Mouse (Mus musculus): ENCODE measurements at regions not wholly inside any gene's neighbourhood (a gene's known extent, or its start where the extent isn't known, plus 50 kb on each side); places are given as distances from the start of the nearest gene placed in this dataset.
A peak's percentile ranks its signal among the peaks of the same experiment; 100 is the strongest.

DNA sequence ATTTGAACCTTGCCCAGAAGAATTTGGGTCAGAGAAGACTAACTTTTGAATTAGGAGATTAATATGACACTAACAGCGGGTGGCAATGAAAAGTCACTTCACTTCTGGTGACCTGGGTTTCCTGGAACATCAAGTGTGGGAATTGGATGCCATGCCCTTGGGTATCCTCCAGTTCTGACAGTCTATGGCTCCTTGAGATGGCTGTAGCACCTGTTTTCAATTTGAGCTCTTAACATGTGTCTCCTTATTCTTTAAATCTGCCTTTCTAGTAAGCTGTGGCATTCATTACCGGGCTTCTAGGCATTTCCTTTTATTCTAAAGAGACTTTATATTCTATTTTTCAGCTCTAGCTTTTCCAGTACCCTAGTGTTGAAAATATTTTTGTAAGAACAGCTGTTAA is 164.9 kb upstream of the Gypa start:
- WGBS: 76% methylated on average over 2 of the region's 2 CpGs
- no peak overlapping the region for H3K4me3 ChIP-seq (ENCODE audit: low read depth, low read length)

DNA sequence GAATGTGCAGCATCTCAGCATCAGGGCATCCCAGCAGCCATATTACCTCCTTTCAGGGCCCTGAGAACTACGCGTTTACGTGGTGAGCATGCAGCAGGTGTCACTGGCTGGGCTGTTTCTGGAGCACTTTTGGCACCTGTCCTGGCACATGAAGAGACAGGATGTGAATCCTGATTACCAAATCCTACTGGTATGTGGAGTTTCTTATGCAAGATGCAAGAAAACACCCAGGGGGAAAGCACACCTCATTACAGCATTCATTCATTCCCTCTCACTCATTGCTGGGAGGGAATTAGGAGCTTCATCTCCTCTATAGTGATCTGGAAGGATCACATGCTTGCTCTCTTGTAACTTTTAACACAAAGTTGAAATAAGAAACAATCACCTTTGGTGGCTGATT is 167.7 kb upstream of the Gypa start:
- no peak overlapping the region for H3K4me3 ChIP-seq (ENCODE audit: low read depth, low read length)
- WGBS: 91% methylated on average over 3 of the region's 3 CpGs

More for the DNA sequence above, 164.9 kb upstream of the Gypa start:
- Histone ChIP-seq H3K27me3 (ENCODE audit: control insufficient read depth, insufficient read depth, low read length) (no peaks in the 10 kb centered on the region), H3K27ac (ENCODE audit: low read depth, low read length) (no peak overlapping the region), H3K9me3 (ENCODE audit: control insufficient read depth, low read length) (no peaks in the 10 kb centered on the region), H3K4me2 (ENCODE audit: low read depth, low read length, severe bottlenecking) (no peak overlapping the region), H3K36me3 (ENCODE audit: control insufficient read depth, insufficient read depth, low read length) (no peaks in the 10 kb centered on the region), H3K4me1 (replicated peaks; ENCODE audit: control insufficient read depth, insufficient read depth, low read length) (0 out of 2 replicates have a peak, but pooled peaks cover 2% of the 10 kb centered on the region), H3K9ac (ENCODE audit: low read length) (no peak overlapping the region)
- DNase-seq (ENCODE audit: low spot score) (no peak), ATAC-seq (replicated peaks; ENCODE audit: low FRiP score) (no peak)

DNA sequence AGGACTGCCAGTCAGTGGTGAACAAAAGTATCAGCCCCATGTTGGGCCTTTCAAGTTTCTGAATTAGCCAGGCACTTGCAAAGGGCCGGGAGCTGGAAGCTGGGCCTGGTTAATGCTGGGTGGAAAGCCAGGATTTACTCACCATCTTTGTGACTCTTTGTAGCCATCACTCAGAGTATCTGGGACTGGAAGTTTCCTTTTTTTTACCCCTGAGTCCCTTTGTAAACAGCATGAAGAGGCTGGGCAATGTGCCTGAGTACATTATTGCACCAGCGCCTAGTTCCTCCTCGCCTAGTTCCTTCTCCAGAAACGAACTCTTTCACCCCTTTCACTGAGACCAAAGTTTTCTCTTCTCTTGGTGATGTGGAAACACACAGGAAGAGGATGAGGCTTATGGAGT is 168.4 kb upstream of the Gypa start:
- Histone ChIP-seq H3K9me3 (ENCODE audit: control insufficient read depth, low read length) (no peaks in the 10 kb centered on the region), H3K4me3 (ENCODE audit: low read depth, low read length) (no peak overlapping the region), H3K4me2 (ENCODE audit: low read depth, low read length, severe bottlenecking) (no peak overlapping the region), H3K4me1 (replicated peaks; ENCODE audit: control insufficient read depth, insufficient read depth, low read length) (0 out of 2 replicates have a peak, but pooled peaks cover 2% of the 10 kb centered on the region), H3K9ac (ENCODE audit: low read length) (no peak overlapping the region), H3K36me3 (ENCODE audit: control insufficient read depth, insufficient read depth, low read length) (no peaks in the 10 kb centered on the region), H3K27me3 (ENCODE audit: control insufficient read depth, insufficient read depth, low read length) (no peaks in the 10 kb centered on the region), H3K27ac (ENCODE audit: low read depth, low read length) (no peak overlapping the region)
- DNase-seq (ENCODE audit: low spot score): no peak
- ATAC-seq (replicated peaks; ENCODE audit: low FRiP score): no peak
- WGBS: 67% methylated on average over 4 of the region's 4 CpGs

More for the DNA sequence above, 167.7 kb upstream of the Gypa start:
- ATAC-seq (replicated peaks; ENCODE audit: low FRiP score): no peak
- Histone ChIP-seq H3K4me1 (replicated peaks; ENCODE audit: control insufficient read depth, insufficient read depth, low read length) (0 out of 2 replicates have a peak, but pooled peaks cover 2% of the 10 kb centered on the region), H3K27me3 (ENCODE audit: control insufficient read depth, insufficient read depth, low read length) (no peaks in the 10 kb centered on the region), H3K9ac (ENCODE audit: low read length) (no peak overlapping the region), H3K27ac (ENCODE audit: low read depth, low read length) (no peak overlapping the region), H3K4me2 (ENCODE audit: low read depth, low read length, severe bottlenecking) (no peak overlapping the region), H3K36me3 (ENCODE audit: control insufficient read depth, insufficient read depth, low read length) (no peaks in the 10 kb centered on the region), H3K9me3 (ENCODE audit: control insufficient read depth, low read length) (no peaks in the 10 kb centered on the region)
- no peak for DNase-seq (ENCODE audit: low spot score)

DNA sequence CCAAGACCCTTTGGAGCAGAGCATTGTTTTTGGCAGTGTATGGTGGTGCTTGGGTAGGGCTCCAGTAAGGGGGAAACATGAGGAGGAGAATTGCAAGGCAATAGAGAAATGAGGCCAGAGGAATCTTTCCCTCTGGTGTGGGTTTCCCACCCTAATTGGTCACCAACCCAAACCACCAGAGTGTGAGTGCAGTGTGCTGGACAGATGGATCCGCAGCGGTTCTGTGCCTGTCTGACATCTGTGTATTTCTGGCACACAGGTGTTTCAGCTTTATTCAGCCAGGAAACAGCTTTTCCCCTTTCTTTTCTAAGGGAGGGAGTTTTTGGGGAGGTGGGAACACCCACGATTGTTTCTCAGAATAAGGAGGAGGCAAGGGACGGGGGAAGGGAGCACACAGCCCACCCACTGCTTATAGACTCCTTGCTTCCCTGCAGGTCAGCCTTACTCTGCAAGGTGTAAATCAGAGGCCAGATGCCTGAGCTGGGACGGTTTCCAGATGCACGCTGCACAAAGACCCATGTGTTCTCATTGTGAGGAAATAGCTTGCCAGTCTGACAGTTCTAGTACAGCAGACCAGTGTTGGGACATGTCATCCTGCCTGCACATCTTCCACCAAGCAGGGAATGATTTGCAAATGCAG is 175.2 kb upstream of the Gypa start:
- 48% methylated on average over 6 of the region's 6 CpGs for WGBS
- Histone ChIP-seq H3K4me3 (ENCODE audit: low read depth, low read length) (no peak overlapping the region), H3K36me3 (ENCODE audit: control insufficient read depth, insufficient read depth, low read length) (no peaks in the 10 kb centered on the region), H3K4me1 (replicated peaks; ENCODE audit: control insufficient read depth, insufficient read depth, low read length) (no peaks in the 10 kb centered on the region; the same call in 1 of the 2 replicates), H3K27me3 (ENCODE audit: control insufficient read depth, insufficient read depth, low read length) (0 out of 2 replicates have a peak, but pooled peaks cover under 1% of the 10 kb centered on the region), H3K4me2 (ENCODE audit: low read depth, low read length, severe bottlenecking) (no peak overlapping the region), H3K9ac (ENCODE audit: low read length) (no peak overlapping the region), H3K27ac (ENCODE audit: low read depth, low read length) (no peak overlapping the region), H3K9me3 (ENCODE audit: control insufficient read depth, low read length) (no peaks in the 10 kb centered on the region)
- DNase-seq (ENCODE audit: low spot score) (no peak), ATAC-seq (replicated peaks; ENCODE audit: low FRiP score) (no peak)

DNA sequence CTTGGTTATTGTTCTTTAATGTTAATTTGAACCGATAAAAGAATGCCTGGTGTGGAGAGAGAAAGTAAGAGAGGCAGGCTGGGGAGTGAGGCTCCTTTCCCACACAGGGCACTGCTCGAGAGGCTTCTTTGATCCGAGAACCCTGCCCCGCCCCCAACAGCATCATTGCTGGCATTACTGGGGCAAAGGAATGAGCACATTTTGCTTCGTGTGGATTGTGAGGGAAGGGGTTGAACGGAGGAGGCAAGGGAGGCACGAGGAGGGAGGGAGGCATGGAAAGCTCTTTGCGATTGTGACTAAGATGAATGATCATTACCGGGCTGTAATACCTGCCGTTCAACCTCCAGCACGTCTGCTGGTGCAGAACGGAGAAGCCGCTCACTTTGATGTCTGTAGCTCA is 178.2 kb upstream of the Gypa start:
- H3K9ac ChIP-seq (ENCODE audit: low read length): no peak overlapping the region
- 4% methylated on average over 13 of the region's 13 CpGs for WGBS

DNA sequence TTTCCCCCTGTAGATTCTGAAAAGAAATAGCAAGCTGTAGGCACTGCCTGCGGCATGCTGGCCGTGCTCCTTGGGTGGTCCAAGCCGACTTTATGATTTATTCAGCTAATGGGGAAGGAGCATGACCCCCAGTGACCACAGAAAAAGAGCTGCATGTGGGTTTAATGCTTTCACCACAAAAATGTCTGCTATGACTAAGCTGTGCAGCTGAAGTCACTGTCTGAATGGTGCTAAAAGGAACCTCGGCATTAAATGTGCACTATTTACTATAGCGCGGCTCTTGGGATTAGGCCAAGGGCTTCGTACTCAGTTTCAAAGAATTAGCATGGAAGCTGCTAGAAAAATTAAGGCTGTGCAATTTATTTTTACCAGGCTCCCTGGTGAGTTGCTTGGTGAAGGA is 178.8 kb upstream of the Gypa start:
- Histone ChIP-seq H3K4me2 (ENCODE audit: low read depth, low read length, severe bottlenecking) (peak overlapping the region; percentile 35), H3K9ac (ENCODE audit: low read length) (no peak overlapping the region)
- peak; percentile 78 for ATAC-seq (replicated peaks; ENCODE audit: low FRiP score)

More for the DNA sequence above, 178.2 kb upstream of the Gypa start:
- Histone ChIP-seq H3K27ac (ENCODE audit: low read depth, low read length) (no peak overlapping the region), H3K4me1 (replicated peaks; ENCODE audit: control insufficient read depth, insufficient read depth, low read length) (no peaks in the 10 kb centered on the region; the same call in 1 of the 2 replicates), H3K9me3 (ENCODE audit: control insufficient read depth, low read length) (no peaks in the 10 kb centered on the region), H3K4me3 (ENCODE audit: low read depth, low read length) (peak overlapping the region; percentile 2; the same call in 1 of the 2 replicates), H3K27me3 (ENCODE audit: control insufficient read depth, insufficient read depth, low read length) (0 out of 2 replicates have a peak, but pooled peaks cover 2% of the 10 kb centered on the region), H3K4me2 (ENCODE audit: low read depth, low read length, severe bottlenecking) (peak overlapping the region; percentile 35), H3K36me3 (ENCODE audit: control insufficient read depth, insufficient read depth, low read length) (no peaks in the 10 kb centered on the region)
- peak; percentile 78 for DNase-seq (ENCODE audit: low spot score)
- peak; percentile 90 for ATAC-seq (replicated peaks; ENCODE audit: low FRiP score)

DNA sequence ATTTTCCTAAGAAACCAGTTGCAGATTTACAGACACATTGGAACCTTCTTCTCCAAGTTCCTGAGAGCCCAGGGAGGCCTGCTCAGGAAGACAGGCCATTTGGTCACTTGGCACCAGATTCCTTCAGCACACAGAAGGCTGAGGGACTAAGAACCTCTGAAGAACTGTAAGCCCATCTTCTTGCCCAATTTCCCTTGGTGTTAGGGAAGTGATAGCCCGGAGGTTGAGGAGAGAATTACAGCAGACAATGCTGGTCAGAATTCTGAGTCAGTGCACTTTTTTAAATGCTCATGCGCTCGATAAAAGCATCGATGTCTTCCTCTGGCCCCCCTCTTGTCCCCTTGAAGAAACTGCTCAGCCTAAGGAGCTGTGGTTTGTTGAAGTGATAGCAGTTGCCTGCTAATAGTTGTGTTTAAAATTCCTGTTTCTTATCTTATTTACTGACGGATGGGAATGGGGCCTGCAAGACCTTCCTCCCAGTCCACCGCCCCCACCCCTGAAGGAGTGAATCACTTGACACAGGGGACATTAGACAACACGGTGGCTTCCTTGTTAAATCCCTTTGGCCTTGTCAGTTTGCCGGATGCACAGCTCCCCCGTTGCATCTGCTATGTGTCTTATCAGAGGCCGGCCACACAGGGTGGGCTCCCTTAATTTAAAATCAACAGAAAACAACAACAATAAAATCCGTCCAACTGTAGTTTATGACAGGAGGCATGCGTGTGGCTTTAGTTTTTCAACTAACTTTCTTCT is 179.5 kb upstream of the Gypa start:
- Histone ChIP-seq H3K9me3 (ENCODE audit: control insufficient read depth, low read length) (no peaks in the 10 kb centered on the region), H3K4me3 (ENCODE audit: low read depth, low read length) (no peak overlapping the region), H3K4me1 (replicated peaks; ENCODE audit: control insufficient read depth, insufficient read depth, low read length) (no peaks in the 10 kb centered on the region; the same call in 1 of the 2 replicates), H3K27me3 (ENCODE audit: control insufficient read depth, insufficient read depth, low read length) (0 out of 2 replicates have a peak, but pooled peaks cover 2% of the 10 kb centered on the region), H3K36me3 (ENCODE audit: control insufficient read depth, insufficient read depth, low read length) (no peaks in the 10 kb centered on the region), H3K4me2 (ENCODE audit: low read depth, low read length, severe bottlenecking) (no peak overlapping the region), H3K27ac (ENCODE audit: low read depth, low read length) (no peak overlapping the region), H3K9ac (ENCODE audit: low read length) (no peak overlapping the region)
- 46% methylated on average over 12 of the region's 12 CpGs for WGBS
- DNase-seq (ENCODE audit: low spot score): no peak
- 0 out of 2 replicates have a peak, but pooled peaks have one; percentile 37 for ATAC-seq (replicated peaks; ENCODE audit: low FRiP score)

More for the DNA sequence above, 178.8 kb upstream of the Gypa start:
- Histone ChIP-seq H3K4me1 (replicated peaks; ENCODE audit: control insufficient read depth, insufficient read depth, low read length) (no peaks in the 10 kb centered on the region; the same call in 1 of the 2 replicates), H3K9me3 (ENCODE audit: control insufficient read depth, low read length) (no peaks in the 10 kb centered on the region), H3K27ac (ENCODE audit: low read depth, low read length) (no peak overlapping the region), H3K4me3 (ENCODE audit: low read depth, low read length) (no peak overlapping the region), H3K36me3 (ENCODE audit: control insufficient read depth, insufficient read depth, low read length) (no peaks in the 10 kb centered on the region), H3K27me3 (ENCODE audit: control insufficient read depth, insufficient read depth, low read length) (0 out of 2 replicates have a peak, but pooled peaks cover 2% of the 10 kb centered on the region)
- DNase-seq (ENCODE audit: low spot score): peak; percentile 65
- 2% methylated on average over 7 of the region's 7 CpGs for WGBS

DNA sequence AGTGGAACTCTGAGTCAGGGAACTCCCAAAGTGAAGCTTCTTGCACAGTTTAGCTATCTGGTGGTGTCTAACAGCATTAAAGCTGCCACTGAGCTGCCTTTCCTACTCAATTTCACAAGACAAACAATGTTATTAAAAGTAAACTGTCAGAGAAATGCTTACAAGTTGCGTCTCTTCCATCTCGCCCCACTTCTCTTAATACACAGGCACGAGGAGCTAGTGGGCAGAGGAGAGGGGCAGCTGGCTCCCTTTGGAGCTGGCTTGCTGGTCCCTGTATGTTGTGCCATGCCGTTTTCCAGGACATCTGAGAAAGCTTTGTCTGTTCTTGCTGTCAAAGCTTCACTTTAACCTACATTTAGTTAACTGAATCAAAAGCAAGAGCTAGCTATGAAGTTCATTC is 185.8 kb upstream of the Gypa start:
- Histone ChIP-seq H3K27me3 (ENCODE audit: control insufficient read depth, insufficient read depth, low read length) (no peaks in the 10 kb centered on the region), H3K36me3 (ENCODE audit: control insufficient read depth, insufficient read depth, low read length) (no peaks in the 10 kb centered on the region), H3K4me3 (ENCODE audit: low read depth, low read length) (no peak overlapping the region), H3K27ac (ENCODE audit: low read depth, low read length) (no peak overlapping the region), H3K9me3 (ENCODE audit: control insufficient read depth, low read length) (no peaks in the 10 kb centered on the region), H3K9ac (ENCODE audit: low read length) (no peak overlapping the region), H3K4me1 (replicated peaks; ENCODE audit: control insufficient read depth, insufficient read depth, low read length) (no peaks in the 10 kb centered on the region), H3K4me2 (ENCODE audit: low read depth, low read length, severe bottlenecking) (no peak overlapping the region)
- 73% methylated on average over 4 of the region's 4 CpGs for WGBS
- ATAC-seq (replicated peaks; ENCODE audit: low FRiP score): no peak
- DNase-seq (ENCODE audit: low spot score): no peak

Data from forebrain, embryonic 11.5 days (tissue).